Mouse (Mus musculus) c-Kit-negative CD71-positive TER-119-positive erythroid progenitor cells, embryonic 14.5 days (primary cell): ENCODE data around the gene Mdm1.
"Not testable (repeated sequence)": the region's sequence is repeated elsewhere in the genome, so short reads cannot be mapped to it uniquely, and the experiment has no call there.

Experiments
- DNase-seq: peaks from one replicate; pipeline ENCODE4 v3.0.0-alpha.2; 2013; ENCODE audit warnings: low read depth, low spot score

Gene Mdm1

DNA sequence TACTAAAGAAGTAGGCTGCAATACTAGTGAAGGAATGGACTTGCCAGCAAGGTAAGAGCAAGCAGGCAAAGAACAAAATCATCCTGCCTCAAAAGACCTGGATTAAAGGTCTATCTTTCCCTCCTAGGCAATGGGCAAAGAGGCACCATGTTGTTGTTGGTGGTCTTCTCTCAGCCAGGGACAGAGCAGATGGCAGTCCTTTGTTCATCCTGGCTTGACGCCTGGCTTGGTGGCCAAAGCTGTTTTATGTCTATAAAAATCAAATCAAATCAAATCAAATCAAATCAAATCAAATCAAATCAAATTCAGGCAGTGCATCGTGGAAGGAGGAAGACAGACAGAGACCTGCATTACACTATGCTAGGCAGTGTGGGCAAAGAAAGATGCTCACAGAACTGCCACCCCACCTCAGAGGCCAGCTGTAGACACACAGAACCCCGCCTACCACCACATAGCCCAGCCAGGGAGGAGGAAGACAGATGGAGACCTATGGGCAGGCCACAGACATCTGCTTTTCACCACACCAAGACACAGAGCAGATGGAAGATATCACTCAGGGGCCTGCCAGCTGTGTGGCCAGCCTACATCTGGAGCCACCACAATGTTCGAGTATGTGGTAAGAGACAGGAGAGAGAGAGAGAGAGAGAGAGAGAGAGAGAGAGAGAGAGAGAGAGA, 74.2 kb downstream of the Mdm1 start:
- not testable (repeated sequence) for DNase-seq
